Mouse (Mus musculus): ENCODE results near the gene Upf3a. TPM values are rescaled to one million over a fixed set of nuclear protein-coding genes. Genes with fewer than 3 reads are reported as not detected.
"Not testable (repeated sequence)": the region's sequence is repeated elsewhere in the genome, so short reads cannot be mapped to it uniquely, and the experiment has no call there.

Gene Upf3a
- 10 to 100 TPM; 25.5 to 36.6 (median 32.5) TPM for total RNA-seq (2022)

- DNase-seq (ENCODE audit: low spot score in 2 of 2) = peak; percentile 84 to 86
These were observed at the start of gene Upf3a for GRCm38 (mm10) chr8:13785250-13785763. TSS of gene Upf3a (plus strand) at chr8:13785615.

- peak in 1 of 2 experiments; percentile 6 for DNase-seq (ENCODE audit: low spot score in 2 of 2)
These were observed 45.1 kb upstream of the Upf3a start for GRCm38 (mm10) chr8:13740323-13740770.

- no peak for DNase-seq (ENCODE audit: low spot score in 2 of 2)
These were observed 44.4 kb upstream of the Upf3a start for GRCm38 (mm10) chr8:13740817-13741613.

GRCm38 (mm10) chr8:13746212-13746611 lies 39.2 kb upstream of the Upf3a start:
- not testable (repeated sequence) for DNase-seq (ENCODE audit: low spot score in 2 of 2)

DNA sequence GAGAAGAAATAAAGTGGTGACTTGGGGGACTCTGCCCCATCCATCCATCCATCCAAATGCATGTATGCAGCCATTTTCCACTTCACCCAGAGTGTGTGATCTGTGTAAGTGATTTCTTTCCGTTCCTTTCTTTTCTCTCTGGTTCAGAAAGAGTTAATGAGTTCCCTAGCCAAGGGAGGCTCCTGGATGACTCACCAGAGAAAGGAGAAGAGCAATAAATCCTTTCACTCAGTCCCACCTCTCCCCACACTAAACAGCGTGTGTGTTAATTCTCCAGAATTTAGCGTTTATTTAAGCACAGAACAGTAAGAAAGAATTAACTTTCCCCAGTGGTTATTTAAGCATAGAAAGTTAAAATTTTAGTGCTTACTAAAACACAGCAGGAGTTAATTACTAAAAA lies 37.8 kb upstream of the Upf3a start:
- DNase-seq (ENCODE audit: low spot score in 2 of 2) = no peak

DNA sequence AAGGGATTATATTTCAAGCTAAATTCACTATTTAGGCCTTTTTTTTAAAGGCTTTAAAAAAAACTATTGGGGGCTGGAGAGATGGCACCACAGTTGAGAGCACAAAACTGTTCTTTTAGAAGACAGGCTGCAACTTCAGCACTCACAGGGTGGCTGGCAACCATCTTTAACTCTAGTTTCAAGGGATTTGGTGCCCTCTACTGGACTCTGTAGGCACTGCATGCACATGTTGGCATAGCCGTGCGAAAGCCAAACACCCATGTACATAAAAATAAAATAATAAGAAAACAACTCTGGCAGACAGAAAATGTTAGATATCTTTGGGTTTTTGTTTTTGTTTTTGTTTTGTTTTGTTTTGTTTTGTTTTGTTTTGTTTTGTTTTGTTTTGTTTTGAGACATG lies 31.7 kb upstream of the Upf3a start:
- DNase-seq (ENCODE audit: low spot score in 2 of 2) = peak; percentile 29 to 71

DNA sequence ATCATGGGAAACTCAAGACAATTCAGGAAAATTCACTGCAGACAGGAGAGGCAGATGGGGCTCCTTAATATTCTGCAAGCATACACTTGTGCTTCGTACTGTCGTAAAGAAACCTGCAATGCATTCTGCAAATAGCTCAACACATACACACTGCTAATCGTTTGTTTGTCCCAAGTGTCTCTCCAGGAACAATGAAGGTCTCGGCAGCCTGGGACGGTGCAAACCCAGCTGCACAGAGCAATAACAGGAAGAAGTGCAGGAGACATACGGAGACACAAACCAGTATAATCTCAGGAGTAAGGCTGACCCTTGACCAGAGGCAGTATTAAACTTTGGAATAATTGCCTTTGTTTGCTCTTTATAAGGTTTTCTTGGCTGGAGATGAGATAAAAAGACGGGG lies 28.9 kb upstream of the Upf3a start:
- DNase-seq (ENCODE audit: low spot score in 2 of 2) = no peak

DNA sequence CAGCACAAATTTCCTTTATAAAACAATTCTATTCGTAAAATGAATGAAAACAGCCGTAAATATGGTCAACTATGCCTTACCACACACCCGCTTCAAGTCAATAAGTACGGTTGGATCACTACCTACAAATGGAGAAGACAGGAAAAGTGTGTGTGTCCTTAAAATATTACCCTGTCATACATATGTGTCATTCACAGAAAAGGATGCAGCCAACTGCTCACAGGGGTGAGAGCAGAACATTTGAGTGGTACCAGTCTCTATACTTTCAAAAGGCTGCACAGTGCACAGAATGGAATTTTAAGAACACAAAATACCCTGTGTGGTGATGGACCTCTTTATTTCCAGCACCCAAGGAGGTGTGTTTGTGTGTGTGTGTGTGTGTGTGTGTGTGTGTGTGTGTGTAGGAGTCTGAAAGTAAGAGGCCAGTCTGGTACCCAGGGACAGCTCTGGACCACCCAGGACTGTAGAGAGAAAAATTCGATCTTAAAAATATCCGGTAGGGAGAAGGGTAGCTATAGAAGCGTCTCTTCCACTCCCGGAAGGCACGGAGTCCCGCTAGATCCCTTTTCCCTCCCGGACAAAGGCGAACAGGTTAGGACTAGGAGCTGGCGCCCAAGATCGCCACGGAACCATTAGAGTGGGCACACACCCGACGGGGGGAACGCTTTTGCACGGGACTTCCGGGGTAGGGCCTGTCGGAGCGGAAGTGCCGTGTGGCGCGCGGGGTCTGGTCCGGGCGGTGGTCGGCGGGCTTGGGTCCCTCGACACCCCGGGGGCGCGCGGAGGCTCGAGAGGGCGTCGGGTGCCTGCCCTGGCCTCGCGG lies 28.2 kb upstream of the Upf3a start, which contains the start of gene Cdc16:
Gene Cdc16 (plus strand): TSS at position 695 of the 823 bp plus-strand sequence.
- peak; percentile 63 to 86 for DNase-seq (ENCODE audit: low spot score in 2 of 2)

GRCm38 (mm10) chr8:13757805-13758727 lies 27.3 kb upstream of the Upf3a start:
- DNase-seq (ENCODE audit: low spot score in 2 of 2) = peak; percentile 7 to 11

- no peak for DNase-seq (ENCODE audit: low spot score in 2 of 2)
These were observed 16.2 kb upstream of the Upf3a start for GRCm38 (mm10) chr8:13769206-13769605.

DNA sequence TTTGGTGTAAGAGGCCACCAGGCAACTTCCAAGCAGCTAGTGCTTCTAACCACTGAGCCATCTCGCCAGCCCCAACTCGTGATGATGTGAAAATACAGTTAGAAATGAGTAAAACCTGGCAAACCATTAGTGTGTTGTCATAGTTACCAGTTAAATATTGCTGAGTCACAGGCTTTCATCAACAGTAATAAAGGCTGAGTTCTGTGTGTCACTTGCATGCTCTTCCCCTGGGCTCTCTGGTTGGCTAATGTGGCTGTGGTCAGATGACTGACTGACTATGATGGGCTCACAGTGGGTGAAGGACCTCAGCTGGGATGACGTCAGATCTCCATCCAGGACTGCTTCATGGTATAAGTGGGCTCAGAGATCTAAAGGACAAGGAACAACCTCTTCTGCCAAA lies 4.9 kb upstream of the Upf3a start:
- DNase-seq (ENCODE audit: low spot score in 2 of 2) = no peak

DNA sequence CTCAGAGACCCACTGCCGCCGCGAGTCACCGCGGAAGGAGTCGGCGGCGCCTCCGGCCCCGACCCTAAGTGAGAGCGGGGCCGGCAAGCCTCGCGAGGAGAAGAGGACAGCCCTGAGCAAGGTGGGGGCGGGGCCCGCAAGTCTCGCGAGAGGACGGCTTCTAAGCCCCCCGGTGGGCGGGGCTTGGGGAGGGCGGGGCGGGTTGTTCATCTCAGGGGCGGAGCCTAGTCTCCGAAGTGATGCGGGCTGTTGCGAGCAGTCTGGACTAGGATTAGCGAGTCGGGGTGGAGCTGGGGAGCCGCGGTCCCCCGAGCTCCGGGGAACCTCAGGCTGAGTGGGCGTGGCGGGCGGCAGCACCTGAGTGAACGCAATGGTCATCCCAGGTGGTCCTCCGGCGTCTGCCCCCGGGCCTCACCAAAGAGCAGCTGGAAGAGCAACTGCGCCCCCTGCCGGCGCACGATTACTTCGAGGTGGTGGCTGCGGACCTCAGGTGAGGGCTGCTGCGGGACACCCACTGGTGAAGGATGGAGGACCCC lies 417 bp downstream of the Upf3a start:
- peak; percentile 88 to 94 for DNase-seq (ENCODE audit: low spot score in 2 of 2)

DNA sequence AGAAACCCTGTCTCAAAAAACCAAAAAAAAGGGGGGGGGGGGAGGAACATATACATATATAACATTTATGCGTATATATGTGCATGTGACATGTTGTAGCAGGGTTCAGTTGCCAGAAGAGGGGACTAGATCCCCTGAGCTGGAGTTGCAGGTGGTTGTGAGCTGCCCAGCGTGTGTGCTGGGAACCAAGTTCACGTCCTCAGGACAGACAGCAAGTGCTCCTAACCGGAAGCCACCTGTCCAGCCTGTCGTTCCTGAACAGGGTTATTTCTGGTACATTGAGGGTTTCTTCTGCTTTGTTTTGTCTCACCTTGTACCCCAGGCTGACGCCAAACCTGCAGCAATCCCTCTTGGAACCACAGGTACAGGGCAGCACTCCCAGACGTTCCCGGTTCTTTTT lies 4.2 kb downstream of the Upf3a start:
- DNase-seq (ENCODE audit: low spot score in 2 of 2) = no peak

DNA sequence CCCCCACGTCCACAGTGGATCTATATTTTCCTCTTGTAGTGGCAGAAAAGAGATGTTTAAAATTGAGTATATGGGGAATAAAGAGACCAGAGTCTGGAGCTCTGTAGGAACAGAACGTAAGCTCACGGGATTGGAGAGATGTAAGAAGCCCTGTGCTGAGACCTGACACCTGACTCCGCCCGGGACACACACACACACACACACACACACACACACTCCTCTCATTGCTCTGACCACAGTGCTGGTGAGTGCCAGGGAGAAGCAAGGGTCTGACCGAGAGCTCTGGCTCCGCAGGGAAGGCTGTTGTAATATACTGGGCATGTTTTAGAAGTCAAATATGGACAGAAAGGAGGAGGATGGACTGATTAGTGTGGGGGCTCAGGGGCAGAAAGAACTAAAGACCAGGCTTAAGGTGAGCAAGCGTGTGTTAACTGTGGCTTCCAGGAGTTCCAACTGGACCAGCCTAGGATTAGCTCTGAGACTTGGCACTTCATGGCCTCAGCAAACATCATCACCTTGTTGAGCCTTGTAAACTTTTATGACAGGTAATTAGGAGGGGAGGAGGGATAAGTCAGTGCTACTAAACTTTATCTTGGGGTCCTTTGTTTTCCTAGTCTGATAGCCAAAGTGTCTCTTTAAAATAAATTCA lies 7.8 kb downstream of the Upf3a start:
- no peak for DNase-seq (ENCODE audit: low spot score in 2 of 2)

DNA sequence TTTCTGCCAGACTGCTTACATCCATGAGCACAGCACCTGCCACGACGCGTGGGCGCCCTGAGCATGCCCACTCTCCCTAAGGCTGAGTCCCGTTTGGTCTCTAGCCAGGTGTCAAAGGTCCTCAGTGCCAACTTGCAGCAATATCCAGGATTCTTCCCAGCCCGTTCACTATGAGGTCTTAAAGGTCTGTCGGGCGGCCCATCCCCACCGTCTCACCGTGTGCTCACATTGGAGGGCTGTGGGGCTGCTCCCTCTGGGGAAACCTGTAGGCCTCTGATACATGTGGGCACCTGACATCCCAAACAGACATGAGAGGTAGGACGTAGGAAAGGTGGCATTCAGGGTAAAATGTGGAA lies 8.3 kb downstream of the Upf3a start:
- no peak for DNase-seq (ENCODE audit: low spot score in 2 of 2)

GRCm38 (mm10) chr8:13797676-13798075 lies 12.3 kb downstream of the Upf3a start:
- DNase-seq (ENCODE audit: low spot score in 2 of 2) = no peak

DNA sequence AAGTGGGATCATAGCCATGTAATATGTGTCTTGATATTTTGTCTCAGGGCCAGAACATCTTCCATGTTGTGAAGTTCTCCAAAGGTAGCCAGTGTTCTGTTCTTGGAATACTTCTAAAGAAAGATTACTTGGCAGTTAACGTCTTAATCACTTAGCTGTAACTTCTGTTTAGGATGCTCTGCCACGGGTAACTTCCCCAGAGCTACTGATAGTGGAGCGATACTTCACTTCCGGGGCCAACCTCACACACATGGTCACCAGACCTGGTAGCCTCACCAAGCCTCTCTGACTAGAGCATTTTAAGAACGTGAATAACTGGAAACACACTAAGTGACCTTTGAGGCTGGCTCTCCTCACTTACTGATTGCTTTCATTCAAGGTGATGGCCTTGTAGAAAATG lies 14.2 kb downstream of the Upf3a start:
- no peak for DNase-seq (ENCODE audit: low spot score in 2 of 2)

- DNase-seq (ENCODE audit: low spot score in 2 of 2) = no peak
These were observed 43.3 kb downstream of the Upf3a start for GRCm38 (mm10) chr8:13828598-13829172.

GRCm38 (mm10) chr8:13838289-13838688 lies 52.9 kb downstream of the Upf3a start, which contains the start of gene AF366264:
TSS of gene AF366264 (minus strand) at chr8:13838389.
- DNase-seq (ENCODE audit: low spot score in 2 of 2) = not testable (repeated sequence)

GRCm38 (mm10) chr8:13843286-13843685 lies 57.9 kb downstream of the Upf3a start:
- DNase-seq (ENCODE audit: low spot score in 2 of 2) = peak in 1 of 2 experiments; percentile 13
